Mouse (Mus musculus): ENCODE measurements at regions not wholly inside any gene's neighbourhood (a gene's known extent, or its start where the extent isn't known, plus 50 kb on each side); places are given as distances from the start of the nearest gene placed in this dataset.

GRCm38 (mm10) chr6:120614526-120614925, 51.6 kb upstream of the Cecr2 start:
- no peak for DNase-seq

GRCm38 (mm10) chr6:120612346-120612745, 53.8 kb upstream of the Cecr2 start:
- no peak for DNase-seq

GRCm38 (mm10) chr6:120609858-120610257, 56.3 kb upstream of the Cecr2 start:
- DNase-seq, result no peak

- no peak for DNase-seq
Measured at GRCm38 (mm10) chr6:120605471-120605870, 60.7 kb upstream of the Cecr2 start.

GRCm38 (mm10) chr6:120604020-120604958, 61.9 kb upstream of the Cecr2 start:
- no peak for DNase-seq

GRCm38 (mm10) chr6:120603454-120603853, 62.7 kb upstream of the Cecr2 start:
- peak; percentile 55 for DNase-seq

- DNase-seq, result no peak
Measured at GRCm38 (mm10) chr6:120600376-120600775, 65.8 kb upstream of the Cecr2 start.

- DNase-seq, result no peak
Measured at GRCm38 (mm10) chr6:120598471-120598870, 67.4 kb upstream of the Hdhd5 start.

- no peak for DNase-seq
Measured at GRCm38 (mm10) chr6:120597887-120598286, 66.8 kb upstream of the Hdhd5 start.

GRCm38 (mm10) chr6:120596717-120597116, 65.6 kb upstream of the Hdhd5 start:
- DNase-seq, result no peak

- DNase-seq, result no peak
Measured at GRCm38 (mm10) chr6:120594463-120594862, 63.3 kb upstream of the Hdhd5 start.

- DNase-seq, result no peak
Measured at GRCm38 (mm10) chr6:120592705-120593104, 61.6 kb upstream of the Hdhd5 start.

- DNase-seq, result no peak
Measured at GRCm38 (mm10) chr6:120592031-120592681, 61.0 kb upstream of the Hdhd5 start.

- DNase-seq, result no peak
Measured at GRCm38 (mm10) chr6:120590191-120590590, 59.1 kb upstream of the Hdhd5 start.

GRCm38 (mm10) chr6:120588701-120589659, 57.9 kb upstream of the Hdhd5 start:
- no peak for DNase-seq

GRCm38 (mm10) chr6:120585941-120586280, 54.8 kb upstream of the Hdhd5 start:
- DNase-seq, result no peak

GRCm38 (mm10) chr6:120585118-120585940, 54.2 kb upstream of the Hdhd5 start:
- no peak for DNase-seq

- DNase-seq, result no peak
Measured at GRCm38 (mm10) chr6:120581748-120582147, 50.6 kb upstream of the Hdhd5 start.
